Mouse (Mus musculus) skeletal muscle tissue, adult 2 months (tissue): ENCODE results near the gene Lrrc3.
"Not testable (repeated sequence)": the region's sequence is repeated elsewhere in the genome, so short reads cannot be mapped to it uniquely, and the experiment has no call there.

Source experiments
- DNase-seq: peaks from one replicate; pipeline ENCODE4 v3.0.0-alpha.2; 2012; ENCODE audit warnings: low read depth, low spot score

Lrrc3 gene

DNA sequence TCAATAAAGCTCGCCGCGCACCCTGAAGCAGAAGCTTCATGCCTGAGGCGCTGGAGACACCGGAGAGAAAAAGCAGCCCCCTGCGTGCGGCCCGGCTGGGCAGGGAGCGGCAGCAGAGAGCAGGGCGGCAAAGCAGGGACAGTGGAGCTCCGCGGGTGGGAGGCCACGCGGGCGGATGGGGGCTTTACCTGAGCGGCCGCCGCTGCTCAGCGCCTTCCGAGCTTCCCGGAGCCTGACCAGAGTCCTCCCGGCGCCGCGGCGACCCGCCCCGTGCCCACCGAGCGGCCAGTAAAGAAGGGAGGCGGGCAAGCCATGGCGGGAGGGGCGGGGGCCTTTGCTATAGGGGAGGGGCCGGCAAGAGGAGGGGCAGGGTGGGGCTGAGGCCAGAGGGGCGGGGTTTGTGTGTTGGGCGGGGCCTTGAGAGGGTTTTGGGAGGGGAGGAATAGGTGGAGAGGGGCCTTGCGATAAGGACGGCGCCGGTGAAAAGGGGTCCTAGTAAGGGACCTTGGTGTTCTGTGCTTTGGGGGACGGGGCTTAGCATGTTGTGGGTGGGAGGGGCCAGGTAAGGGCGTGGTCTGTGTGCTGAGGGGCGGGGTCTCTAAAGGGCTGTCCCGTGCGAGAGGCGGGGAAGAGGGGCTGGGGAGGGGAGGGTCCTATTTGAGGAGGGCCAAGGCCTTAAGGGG, at the start of gene Lrrc3:
Lrrc3 (minus strand) TSS at position 326 of the 683 bp plus-strand sequence.
- no peak for DNase-seq

DNA sequence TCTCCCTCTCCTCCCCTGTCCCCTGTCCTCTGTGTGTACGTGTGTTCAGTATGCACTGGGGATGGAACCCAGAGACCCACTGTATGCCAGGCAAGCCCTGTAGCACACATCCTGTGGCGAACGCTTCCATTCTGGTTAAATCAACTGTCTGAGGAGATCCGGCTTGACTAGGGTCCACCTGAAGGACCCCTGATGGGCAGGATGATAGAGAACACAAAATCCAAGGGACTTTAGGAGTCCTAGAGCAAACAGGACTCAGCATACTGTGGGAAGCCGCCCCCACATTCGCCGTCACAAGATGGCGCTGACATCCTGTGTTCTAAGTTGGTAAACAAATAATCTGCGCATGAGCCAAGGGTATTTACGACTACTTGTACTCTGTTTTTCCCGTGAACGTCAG, 48.1 kb upstream of the Lrrc3 start:
- DNase-seq: not testable (repeated sequence)

DNA sequence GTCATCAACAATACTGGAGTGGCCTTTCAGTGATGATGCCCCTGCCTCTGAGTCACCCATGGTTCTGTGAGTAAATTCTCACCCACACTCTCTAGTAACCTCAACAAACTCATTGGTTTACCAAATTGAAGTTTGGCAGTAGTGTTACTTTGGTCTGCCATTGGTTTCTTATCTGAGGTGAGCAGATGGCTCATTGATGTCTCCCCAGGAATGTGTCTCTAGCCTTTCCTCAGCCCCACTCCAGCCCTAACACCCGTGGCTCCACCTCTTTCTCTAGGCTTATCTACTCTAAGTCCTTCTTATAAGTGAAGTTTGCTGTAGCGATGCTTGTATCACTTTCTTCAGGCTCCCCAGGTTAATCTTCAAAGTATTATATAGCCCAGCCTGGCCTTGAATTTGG, 37.3 kb upstream of the Lrrc3 start:
- DNase-seq: no peak

DNA sequence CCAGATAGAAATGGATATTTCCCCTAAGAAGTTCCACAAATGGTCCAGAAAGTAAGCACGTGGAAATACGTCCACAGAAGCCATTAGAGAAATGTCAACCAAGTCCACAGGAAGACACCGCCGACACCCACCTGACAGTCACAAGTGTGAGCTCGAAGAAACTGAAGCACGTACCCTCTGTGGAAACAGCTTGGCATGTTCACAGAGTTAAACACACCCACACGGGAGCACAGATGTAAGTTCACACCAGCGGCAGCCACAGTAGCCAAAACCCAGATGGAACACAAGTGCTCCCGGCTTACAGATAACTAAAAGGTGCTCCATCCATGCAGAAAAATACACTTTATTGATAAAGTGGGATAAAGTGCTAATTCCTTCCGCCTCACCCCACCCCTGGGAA, 25.0 kb upstream of the Lrrc3 start:
- no peak for DNase-seq

DNA sequence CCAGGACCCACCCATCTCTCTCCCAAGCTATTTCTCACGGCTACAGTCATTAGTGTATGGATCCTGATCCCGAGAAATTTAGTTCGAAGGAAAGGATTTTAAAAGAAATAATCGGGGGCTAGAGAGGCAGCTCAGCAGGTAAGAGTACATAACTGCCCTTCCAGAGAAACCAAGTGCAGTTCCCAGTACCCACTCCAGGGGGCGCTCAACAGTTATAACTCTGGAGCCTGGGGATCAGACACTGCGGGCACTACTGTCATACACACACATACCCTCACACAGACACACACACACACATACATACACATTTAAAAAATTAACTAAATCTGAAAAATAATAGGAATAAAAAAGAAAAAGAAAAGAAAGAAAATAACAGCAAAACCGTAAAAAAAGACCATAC, 23.8 kb upstream of the Lrrc3 start:
- DNase-seq: no peak

DNA sequence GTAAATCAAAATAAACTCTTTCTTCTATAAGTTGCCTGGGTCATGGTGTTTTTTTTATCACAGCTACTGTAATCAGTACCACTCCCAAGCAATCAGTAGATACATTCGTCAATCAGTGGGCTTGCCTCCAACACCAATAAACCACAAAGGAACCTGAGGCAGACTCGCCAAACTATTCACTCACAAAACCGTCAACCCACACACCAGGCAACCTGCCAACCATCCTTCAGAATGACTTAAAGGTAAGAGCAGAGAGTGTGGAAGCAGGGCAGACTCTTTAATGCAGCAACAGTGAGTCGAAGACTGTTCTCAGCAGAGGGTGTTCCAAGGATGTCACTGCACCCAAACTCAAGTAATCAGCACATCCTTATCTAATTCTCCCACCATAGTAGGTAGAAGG, 20.3 kb upstream of the Lrrc3 start:
- DNase-seq: no peak

DNA sequence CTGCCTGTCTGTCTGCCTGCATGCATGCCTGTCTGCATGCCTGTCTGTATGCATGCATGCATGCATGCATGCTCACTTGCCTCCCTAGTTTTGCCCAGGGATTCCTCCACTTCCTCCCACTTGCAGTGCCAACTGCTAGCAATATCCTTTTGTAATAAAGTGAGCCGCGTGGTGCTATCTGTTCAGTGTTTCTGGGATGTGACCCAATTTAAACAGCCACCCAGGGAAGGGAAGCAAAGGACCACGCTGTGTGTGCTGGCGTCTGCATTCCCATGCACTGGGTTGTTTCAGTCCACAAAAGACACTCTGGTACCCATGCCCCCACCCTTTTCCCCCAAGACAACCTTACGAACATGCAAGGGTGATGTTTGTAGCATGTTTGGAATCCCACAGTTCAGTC, 18.7 kb upstream of the Lrrc3 start:
- DNase-seq: no peak

DNA sequence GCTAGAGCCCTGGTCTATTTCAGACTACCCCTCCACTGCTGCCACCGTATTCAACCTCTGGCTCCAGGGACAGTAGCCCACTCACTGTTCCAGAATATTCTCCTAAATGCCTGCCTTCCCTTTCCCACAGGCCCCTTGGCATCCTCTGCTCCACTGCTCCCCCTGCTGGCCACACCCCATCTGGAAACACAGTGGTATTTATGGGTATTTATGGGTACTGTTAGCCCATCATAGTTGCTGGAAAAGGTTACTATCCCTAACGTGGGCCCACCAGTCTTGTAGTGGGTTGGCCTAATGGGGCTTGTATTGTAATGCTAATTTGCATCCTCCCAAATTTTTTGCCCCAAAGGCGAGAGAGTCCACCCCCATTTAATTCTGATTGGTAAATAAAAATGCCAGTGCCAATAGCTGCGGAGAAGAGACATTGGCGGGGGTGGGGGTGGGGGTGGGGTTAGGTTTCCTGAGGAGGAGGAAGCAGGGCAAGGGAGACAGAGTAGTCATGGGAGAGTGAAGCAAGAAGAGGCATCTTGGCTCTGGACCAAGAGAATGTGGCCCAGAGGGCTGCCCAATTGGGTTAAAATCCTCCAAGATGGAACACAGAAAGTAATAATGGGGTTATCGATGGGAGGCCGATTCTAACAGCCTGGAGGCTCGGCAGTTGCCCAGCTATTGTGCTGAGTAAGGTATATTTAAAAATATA, 14.4 kb upstream of the Lrrc3 start:
- no peak for DNase-seq

DNA sequence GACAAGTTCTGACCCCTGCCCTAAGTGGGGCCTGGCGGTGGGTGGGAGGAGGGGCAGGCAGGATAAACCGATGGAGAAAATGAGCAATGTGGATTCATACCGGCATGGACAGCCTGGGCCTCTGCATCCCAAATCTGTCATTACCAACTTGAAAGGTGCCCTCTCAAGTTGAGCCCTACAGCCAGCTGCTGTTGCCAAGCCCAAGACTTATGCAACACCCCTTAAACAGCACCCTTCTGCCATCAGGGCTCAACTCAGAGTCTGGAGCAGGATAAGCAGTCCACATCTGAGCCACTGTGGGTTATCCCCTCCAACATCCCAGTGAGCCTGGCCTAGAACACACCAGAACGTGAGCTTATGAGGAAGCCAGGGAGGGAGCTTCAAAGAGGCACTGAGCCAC, 11.0 kb upstream of the Lrrc3 start:
- DNase-seq: no peak

DNA sequence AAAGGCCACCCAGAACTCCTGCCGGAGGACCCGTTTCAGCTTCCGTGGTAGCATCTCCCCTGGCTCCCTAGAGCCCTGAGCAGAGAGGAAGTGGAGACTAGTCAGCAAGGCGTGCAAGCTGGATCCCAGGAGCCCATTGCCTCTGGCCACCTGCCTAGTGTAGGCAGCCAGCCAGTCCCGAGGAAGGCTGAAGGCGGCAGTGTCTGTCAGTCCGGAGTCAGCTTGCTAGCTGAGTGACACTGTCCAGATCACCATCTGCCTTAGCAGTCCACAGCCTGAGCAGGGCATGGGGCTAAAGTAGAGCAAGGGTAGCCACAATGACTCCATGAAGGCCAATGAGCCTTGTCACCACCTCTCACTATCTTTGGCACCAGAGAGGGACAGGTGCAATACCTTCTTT, 10.3 kb upstream of the Lrrc3 start:
- DNase-seq: peak; percentile 18

DNA sequence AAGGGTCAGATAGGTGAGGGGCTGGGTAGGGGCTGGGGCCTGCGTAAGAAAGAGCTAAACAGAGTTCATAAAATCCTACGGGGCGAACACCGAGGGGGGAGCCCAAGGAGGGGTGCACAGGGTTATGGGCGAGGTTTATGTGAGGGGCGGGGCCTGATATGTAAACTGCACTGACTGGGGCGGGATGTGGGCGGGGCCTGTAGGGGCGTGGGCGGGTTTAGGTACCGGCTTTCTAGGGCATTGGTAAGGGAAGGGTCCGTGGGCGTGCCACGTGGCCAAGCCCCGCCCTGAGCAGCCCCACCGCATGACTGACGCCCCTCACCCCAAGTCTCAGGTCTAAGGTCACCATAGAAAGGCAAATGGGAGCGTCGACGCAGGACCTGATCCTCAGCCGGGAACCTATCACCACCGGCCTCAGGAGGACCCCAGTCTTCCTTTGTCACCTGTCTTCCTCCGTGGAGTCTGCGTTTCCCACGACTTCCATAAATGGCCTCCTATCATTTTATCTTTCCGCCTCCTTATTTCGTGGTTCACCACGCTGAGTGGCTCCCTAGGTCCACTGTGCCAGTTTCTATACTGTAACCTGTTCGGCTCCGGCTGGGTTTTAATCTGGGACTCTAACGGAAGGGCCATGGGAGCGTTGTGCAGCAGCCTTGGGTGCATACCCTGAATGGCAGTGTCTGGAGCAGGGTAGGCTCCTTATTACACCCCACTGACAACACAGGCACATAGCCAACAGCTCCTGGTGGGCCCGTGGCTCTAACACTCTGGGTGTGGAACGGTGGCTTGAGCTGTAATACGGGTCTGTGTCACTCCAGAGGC, 769 bp upstream of the Lrrc3 start:
- no peak for DNase-seq

DNA sequence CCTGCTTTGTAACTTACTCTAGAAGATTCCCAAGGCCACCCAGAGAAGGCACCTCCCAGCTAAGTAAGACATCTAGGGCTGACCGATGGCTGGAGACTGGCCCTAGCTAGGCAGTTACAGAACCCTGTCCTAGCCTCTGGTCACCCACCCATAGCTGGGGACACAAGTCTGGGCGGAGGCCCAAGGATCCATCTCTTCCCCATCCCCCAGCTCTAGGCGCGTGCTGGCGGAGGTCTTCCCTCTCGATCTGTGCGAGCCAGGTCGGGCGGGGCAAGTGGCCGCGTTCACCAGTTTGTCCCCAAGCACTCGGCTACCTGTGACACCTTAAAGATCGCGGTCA, 495 bp downstream of the Lrrc3 start:
- DNase-seq: no peak

DNA sequence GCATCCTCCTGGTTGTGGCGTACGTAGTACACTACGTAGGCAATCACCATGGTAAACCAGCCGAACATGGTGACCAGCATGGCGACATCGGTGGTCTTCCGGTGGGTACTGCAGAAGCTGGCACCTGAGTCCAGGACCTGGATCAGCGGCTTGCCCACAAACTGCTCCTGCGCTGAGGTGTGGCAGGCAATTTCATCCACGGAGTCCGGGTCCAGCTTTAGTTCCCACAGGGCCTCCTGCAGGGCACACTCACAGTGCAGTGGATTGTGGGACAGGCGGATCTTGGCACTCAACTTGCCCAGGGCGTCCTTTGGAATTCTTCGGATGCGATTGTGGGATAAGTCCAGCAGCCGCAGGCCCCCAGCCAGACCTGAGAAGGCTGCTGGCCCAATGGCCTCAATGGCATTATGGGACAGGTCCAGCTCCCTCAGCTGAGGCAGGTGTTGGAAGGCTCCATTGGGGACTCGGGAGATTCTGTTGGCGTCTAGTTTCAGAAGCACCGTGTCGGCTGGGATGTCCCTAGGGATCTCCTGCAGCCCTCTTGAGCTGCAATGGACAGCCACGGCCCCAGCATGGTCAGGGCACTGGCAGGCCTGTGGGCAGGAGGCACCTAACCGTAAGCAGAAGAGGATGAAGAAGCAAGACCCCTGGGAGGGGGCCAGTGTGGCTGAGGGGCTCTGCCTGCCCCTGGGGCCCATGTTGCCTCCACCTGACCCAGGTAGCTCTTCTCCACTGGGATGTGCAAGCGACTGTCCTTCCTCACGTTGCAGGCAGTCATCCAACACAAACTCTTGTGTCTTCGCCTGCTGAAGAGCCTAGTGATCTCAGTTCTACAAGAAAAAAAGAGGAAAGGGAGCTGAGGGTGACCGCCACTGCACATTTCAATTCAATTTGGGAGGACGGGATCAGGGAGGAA, 1.2 kb downstream of the Lrrc3 start:
- DNase-seq: no peak

DNA sequence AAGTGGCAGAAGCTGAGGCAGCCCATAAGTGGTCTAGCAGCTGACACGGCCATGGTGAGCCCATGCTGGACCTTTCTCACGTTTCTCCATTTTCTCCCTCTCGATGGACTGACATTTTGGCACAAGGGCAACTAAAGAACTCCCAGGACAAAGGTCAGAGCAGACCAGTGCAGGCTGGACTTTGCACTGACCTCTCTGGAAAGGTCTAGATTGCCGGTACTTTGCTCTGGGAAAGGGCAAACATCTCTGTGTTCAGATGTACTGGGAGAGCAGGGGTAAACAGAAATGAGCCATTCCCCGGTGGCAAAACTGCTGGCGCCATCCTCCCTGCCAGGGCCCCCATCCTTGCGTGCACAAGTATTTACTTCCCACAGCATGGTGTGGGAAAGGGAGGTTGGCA, 2.2 kb downstream of the Lrrc3 start:
- no peak for DNase-seq

DNA sequence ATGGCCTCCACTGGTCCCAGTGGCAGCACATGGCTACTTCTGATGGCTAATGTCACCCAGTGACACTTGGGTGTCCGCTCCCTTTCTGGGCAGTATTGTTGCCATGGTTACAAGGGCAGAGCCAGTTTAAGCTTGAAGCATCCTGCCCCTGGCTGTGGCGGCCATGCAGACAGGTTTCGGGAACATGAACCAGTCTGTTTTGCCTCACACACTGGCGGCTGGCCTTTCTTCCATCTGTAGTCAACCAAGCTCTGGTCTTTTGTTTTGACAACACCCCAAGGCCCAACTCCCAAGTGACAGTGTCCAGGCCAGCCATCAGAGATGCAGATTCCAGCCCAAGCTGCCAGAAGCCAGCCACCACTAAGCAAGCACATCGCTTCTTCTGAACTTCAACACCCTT, 6.8 kb downstream of the Lrrc3 start:
- DNase-seq: no peak

DNA sequence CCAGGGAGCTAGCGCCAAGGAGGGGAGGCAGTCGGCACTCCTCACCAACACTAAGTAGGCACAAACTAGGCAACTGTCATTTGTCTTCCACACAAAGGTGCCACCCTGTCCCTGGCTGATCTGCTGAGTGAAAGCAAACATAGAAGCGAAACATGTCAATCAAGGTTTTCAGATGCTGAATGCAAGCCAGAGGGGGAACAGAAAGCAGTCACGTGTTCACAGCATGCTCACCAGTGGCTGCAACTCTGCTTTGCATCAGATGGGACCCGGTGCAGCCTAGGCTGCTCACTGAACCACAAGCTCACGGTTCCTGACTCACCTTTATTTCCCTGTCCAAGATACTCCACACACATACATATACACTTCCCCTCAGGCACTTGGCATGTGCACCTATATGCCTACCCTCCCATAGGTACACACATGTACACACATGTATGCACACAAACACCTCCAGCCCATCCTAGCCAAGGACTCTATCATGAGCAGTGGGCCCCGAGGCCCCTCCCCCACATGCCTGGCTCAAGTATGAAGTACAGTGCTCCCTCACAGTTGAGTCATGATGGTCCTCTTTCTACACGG, 11.3 kb downstream of the Lrrc3 start:
- no peak for DNase-seq

DNA sequence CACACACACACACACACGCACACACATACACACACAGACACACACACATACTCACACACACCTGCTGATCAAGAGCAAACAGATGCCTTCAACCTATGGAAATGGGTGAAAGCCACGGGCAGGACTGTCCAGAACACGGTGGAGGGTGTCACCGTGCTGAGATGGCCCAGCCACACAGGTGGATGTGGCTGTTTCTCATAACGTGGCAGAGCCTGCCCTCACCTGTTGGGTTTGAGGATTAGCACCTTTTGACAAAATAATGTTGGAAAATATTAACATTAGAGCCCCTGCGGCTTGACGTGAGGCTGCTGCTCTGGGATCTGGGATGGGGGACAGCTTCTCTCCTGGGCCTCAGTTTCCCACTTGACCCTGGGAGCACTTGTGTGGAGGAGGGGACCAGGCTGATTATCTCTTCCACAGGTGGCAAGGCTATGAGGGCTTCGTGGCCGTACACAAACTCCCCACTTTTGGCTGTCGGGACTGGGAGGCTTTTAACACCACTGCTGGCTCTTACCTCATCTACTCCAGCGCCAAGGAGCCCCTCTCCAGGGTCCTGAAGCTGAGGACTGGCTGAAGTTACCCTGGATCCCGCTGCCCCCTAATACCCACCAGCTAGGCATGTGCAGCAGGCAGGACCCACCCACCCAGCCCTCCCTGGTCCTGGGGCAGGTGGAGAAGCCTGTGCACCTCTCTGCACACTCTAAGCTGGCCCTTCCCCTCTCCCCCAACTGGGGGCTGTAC, 16.2 kb downstream of the Lrrc3 start:
- no peak for DNase-seq

DNA sequence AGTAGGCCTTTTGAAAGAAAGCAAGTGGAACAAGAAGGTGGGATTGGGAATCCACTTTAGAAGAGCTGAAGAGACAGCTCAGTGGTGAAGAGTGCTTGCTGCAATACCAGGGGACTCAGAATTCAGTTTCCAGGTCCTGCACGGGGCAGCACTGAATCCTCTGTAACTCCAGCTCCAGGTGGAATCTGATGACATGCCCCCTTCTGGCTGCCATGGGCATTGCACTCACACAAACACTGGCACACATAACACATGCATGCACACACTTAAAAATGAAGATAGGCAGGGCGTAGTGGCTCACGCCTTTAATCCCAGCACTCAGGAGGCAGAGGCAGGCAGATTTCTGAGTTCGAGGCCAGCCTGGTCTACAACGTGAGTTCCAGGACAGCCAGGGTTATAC, 19.8 kb downstream of the Lrrc3 start:
- no peak for DNase-seq

DNA sequence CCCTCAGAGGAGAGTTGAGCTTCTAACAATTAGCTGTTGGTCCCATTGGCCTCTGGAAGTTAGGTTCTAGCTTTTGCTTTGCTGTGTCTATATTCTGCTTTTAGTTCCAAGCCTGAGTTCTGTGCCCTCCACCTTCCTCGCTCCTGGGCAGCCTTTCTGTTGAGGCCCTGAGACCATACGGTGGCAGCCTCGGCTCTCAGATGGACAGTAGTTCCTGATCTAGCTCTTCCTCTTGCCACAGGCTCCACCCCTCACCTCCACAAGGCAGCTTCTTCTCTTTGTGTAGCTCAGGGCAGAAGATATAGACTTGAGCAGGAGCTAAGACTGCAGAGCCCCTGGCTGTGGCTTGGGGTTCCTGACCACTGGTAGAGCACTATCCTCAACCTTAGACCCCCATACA, 22.0 kb downstream of the Lrrc3 start:
- DNase-seq: no peak

DNA sequence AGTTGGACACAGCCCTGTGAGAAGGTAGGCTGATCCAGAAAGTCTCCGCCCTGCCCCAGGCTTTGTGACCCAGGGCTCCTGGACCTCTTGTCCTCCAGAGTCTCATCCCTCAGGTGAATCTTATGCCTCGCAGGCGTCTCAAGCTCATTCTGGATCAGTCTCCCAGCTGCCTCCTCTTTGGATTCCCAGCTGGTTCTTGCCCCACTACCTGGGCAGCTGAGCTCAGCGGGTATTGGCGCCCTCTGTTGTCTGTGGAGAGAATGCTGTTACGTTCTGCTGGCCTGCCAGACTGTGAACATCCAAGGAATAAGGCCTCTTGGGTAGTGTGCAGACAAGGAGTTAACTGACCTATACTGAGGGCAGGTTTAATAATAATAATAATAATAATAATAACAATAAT, 23.4 kb downstream of the Lrrc3 start:
- no peak for DNase-seq

DNA sequence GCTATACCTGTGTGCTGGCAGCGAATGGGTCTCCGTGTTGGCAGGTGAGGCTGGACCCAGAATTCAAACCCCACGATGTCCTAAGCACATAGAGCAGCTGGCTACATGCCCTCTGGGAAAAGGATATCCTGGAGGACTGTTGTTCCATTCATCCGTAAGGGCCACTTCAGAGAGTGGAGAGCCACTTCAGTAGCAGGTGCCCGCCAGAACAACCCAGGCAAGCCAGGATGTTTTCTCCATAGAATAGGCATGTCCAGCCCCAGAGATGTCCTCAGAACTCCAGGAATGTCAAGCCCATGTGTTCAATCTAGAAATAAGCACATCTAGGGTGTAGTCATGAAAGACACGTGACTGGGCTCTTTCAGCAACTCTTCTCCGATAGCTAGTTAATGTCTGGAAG, 32.7 kb downstream of the Lrrc3 start:
- DNase-seq: no peak
